Mouse (Mus musculus) testis, adult 2 months (tissue): ENCODE results near the gene Rnf5.

Experiments used
- CTCF ChIP-seq: fragments of 200-500 bp; IDR thresholded peaks from 2 replicates; pipeline ENCODE4 v1.5.1; 2012; ENCODE audit warnings: low read depth, mild to moderate bottlenecking, inconsistent platforms, low read length, moderate library complexity; ENCODE audit not compliant: control insufficient read depth, insufficient read depth, insufficient replicate concordance
- POLR2A ChIP-seq: fragments of 200-500 bp; IDR thresholded peaks from 2 replicates; pipeline ENCODE4 v1.6.1; 2012; ENCODE audit warnings: low read depth, mild to moderate bottlenecking, inconsistent platforms, low read length, moderate library complexity; ENCODE audit not compliant: control insufficient read depth

DNA sequence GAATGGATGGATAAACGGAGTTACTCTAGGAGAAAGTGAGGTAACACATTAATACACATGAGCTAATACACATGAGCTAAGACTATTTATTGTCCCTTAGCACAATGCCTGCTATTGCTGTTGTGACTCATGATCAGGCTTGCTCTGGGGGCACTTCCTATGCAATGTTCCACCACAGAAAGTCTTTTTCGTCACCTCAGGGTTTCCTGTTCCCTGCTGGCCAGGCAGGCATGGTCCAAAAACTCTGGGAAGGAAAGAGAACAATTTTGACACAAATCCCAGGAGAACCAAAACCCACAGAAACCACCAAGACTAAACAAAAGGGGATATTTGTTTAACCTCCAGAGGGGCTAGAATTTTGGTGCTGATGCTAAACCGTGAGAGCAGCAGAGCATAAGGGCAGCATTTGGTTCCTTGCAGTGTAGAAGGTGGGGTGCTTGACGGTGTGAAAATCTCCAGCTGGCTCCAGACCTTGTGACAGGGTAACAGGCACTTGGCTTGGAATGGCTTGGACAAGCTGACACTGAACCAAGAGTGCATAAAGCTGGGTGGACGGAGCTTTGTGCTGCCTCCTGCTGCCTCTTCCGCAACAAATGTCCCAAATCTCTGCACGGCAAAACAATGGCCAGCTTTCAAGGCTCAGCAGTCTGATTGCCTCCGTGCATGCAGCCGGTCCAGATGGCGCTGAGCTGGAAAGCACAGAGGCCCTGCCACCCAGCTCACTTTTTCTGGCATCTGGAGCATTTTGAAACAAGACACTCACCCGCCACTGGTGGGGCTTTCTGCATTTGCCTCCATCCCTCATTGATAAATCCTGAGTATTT lies 37.5 kb upstream of the Rnf5 start:
- TF ChIP-seq CTCF, result no peak
- no peak for TF ChIP-seq POLR2A
